Mouse (Mus musculus) hindbrain, postnatal 0 days (tissue): ENCODE results near the gene Znrd1. TPM values are rescaled to one million over a fixed set of nuclear protein-coding genes. Genes with fewer than 3 reads are reported as not detected.

Experiments used
- ATAC-seq: fragments of 200-750 bp; cut with Nextera tagmentation; 2 replicates; pipeline ENCODE4 v1.8.0; 2017; ENCODE audit warnings: mild to moderate bottlenecking, moderate TSS enrichment, moderate library complexity
- DNase-seq: peaks from one replicate; pipeline ENCODE4 v3.0.0-alpha.2; 2015; ENCODE audit warnings: low spot score
- H3K27ac ChIP-seq: fragments of 300-500 bp; sonication (generic); 2 replicates; pipeline ENCODE4 v1.5.1; 2014; ENCODE audit warnings: mild to moderate bottlenecking
- H3K27me3 ChIP-seq: fragments of 300-500 bp; sonication (generic); 2 replicates; pipeline ENCODE4 v1.6.1; 2014; ENCODE audit warnings: low read length, mixed read lengths; ENCODE audit not compliant: insufficient read depth
- H3K36me3 ChIP-seq: fragments of 300-500 bp; sonication (generic); 2 replicates; pipeline ENCODE4 v1.6.1; 2014; ENCODE audit warnings: low read length, mixed read lengths; ENCODE audit not compliant: insufficient read depth
- H3K4me1 ChIP-seq: fragments of 300-500 bp; sonication (generic); 2 replicates; pipeline ENCODE4 v1.6.1; 2014; ENCODE audit warnings: antibody characterized with exemption, low read length, mixed read lengths; ENCODE audit not compliant: insufficient read depth
- H3K4me2 ChIP-seq: fragments of 300-500 bp; sonication (generic); 2 replicates; pipeline ENCODE4 v1.6.1; 2014; ENCODE audit warnings: low read depth, mild to moderate bottlenecking, low read length, moderate library complexity, mixed read lengths
- H3K4me3 ChIP-seq: fragments of 300-500 bp; sonication (generic); 2 replicates; pipeline ENCODE4 v1.5.1; 2014; ENCODE audit warnings: low read length
- H3K9ac ChIP-seq: fragments of 300-500 bp; sonication (generic); replicated peaks from 2 replicates; pipeline ENCODE4 v1.6.1; 2014; ENCODE audit warnings: mild to moderate bottlenecking, low read length, moderate library complexity, mixed read lengths
- H3K9me3 ChIP-seq: fragments of 300-500 bp; sonication (generic); 2 replicates; pipeline ENCODE4 v1.6.1; 2016; ENCODE audit warnings: low read length, mixed read lengths
- CTCF ChIP-seq: IDR thresholded peaks from 2 replicates; pipeline ENCODE4 v1.5.1; 2016; ENCODE audit warnings: antibody characterized with exemption, control low read depth, low read depth
- WGBS: fragments of 180-500 bp; shearing (Covaris S2); extraction: QIAGEN DNeasy Blood & Tissue Kit; methylation state at CpG from one replicate; pipeline ENCODE4 v1.1.7; 2014; 5-methylcytosine and 5-hydroxymethylcytosine counted together
- polyA plus RNA-seq: library from polyadenylated mRNA; unstranded; fragments of >200 nt; fragmentation: Nextera tagmentation; extraction: Ambion mirVana; gene quantifications from 2 replicates; pipeline ENCODE4 v1.2.1, GENCODE M21; 2015
- total RNA-seq: library from RNA; depleted of rRNA; stranded (reverse); fragments of >200 nt; gene quantifications from 2 replicates; pipeline ENCODE4 v1.2.3, GENCODE M21; 2014

The Znrd1 gene
- total and polyA plus RNA-seq, 2 experiments from 2014 or later, result 45.0 to 49.3 TPM

- H3K9ac ChIP-seq, result peak within 1 kb of the TSS; percentile 51
- H3K4me3 ChIP-seq, result peak within 1 kb of the TSS; percentile 39
- H3K4me2 ChIP-seq, result peak within 1 kb of the TSS; percentile 67
- H3K9me3 ChIP-seq, result no peaks in the 10 kb centered on the region
- H3K36me3 ChIP-seq, result no peaks in the 10 kb centered on the region
- peaks cover 6% of the 10 kb centered on the region; the same call in 1 of the 2 replicates for H3K27me3 ChIP-seq
- peaks cover 19% of the 10 kb centered on the region for H3K4me1 ChIP-seq
- H3K27ac ChIP-seq, result no peak within 1 kb of the TSS
- TF ChIP-seq CTCF, result no peak
- 4% methylated on average over 58 of the region's 59 CpGs for WGBS
- DNase-seq (no peak), ATAC-seq (no peak)
Measured at GRCm38 (mm10) chr17:36942791-36943471, 15.4 kb downstream of the Znrd1 start, which contains the start of gene Rnf39. Gene Rnf39, plus strand, starts transcription at chr17:36942918.

GRCm38 (mm10) chr17:36942391-36942790, 16.0 kb downstream of the Znrd1 start:
- peaks cover 17% of the 10 kb centered on the region for H3K4me1 ChIP-seq
- H3K4me3 ChIP-seq, result peak overlapping the region; percentile 39
- ATAC-seq (no peak), DNase-seq (no peak)
- H3K36me3 ChIP-seq, result no peaks in the 10 kb centered on the region
- 45% methylated on average over 10 of the region's 10 CpGs for WGBS
- no peaks in the 10 kb centered on the region for H3K9me3 ChIP-seq
- TF ChIP-seq CTCF, result no peak
- no peak overlapping the region for H3K9ac ChIP-seq
- H3K4me2 ChIP-seq, result peak overlapping the region; percentile 67
- H3K27me3 ChIP-seq, result peaks cover 6% of the 10 kb centered on the region; the same call in 1 of the 2 replicates
- H3K27ac ChIP-seq, result no peak overlapping the region

GRCm38 (mm10) chr17:36938056-36938455, 20.3 kb downstream of the Znrd1 start:
- H3K27me3 ChIP-seq, result peaks cover 6% of the 10 kb centered on the region; the same call in 1 of the 2 replicates
- ATAC-seq, result no peak
- TF ChIP-seq CTCF, result no peak
- H3K27ac ChIP-seq, result no peak overlapping the region
- WGBS, result 90% methylated on average over 2 of the region's 2 CpGs
- no peak for DNase-seq
- no peaks in the 10 kb centered on the region for H3K36me3 ChIP-seq
- no peaks in the 10 kb centered on the region for H3K9me3 ChIP-seq
- no peak overlapping the region for H3K4me2 ChIP-seq
- no peak overlapping the region for H3K4me3 ChIP-seq
- no peak overlapping the region for H3K9ac ChIP-seq
- peaks cover 6% of the 10 kb centered on the region; the same call in 1 of the 2 replicates for H3K4me1 ChIP-seq

DNA sequence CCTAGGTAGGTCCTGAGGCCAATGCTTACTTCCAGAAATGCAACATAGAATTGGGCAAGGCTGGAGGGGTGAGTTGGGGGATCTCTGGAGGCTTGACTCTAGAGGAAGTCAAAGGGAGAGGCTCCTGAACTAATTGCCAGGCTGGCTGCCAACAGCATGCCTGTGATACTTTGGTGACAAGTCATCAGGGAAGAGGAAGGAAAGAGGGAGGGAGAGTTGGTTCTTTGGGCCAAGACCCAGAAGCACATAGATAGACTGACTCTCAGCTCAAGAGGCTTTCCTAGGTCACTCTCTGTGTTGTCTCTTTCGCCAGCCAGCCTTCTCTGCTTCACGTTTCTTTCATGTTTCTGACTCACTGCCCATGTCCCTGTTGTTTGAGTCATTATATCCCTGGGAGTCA, 26.6 kb downstream of the Znrd1 start:
- no peak overlapping the region for H3K27ac ChIP-seq
- no peak for DNase-seq
- WGBS, result 67% methylated on average over 2 of the region's 2 CpGs

DNA sequence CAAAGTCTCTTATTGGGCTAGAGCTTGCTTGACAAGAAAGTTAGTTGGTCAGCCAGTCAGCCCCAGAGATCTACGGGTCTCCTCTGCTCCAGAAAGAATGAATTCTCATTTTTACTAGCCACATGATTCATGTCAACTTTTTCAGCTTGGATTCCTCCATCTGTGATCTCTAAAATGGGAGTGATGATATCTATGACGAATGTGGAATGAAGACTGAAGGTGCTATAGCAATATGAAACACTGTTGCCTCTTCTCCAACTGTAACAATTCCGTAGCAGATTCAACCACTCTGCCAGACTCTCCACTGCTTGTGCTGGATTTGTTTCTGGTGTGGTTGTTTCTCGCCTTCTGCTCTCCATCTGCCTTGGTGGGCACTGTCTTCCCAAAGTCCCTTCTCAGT, 27.2 kb downstream of the Znrd1 start:
- Histone ChIP-seq H3K9ac (no peak overlapping the region), H3K27ac (no peak overlapping the region), H3K4me1 (no peaks in the 10 kb centered on the region), H3K27me3 (no peaks in the 10 kb centered on the region), H3K4me3 (no peak overlapping the region), H3K36me3 (no peaks in the 10 kb centered on the region), H3K9me3 (no peaks in the 10 kb centered on the region), H3K4me2 (no peak overlapping the region)
- no peak for TF ChIP-seq CTCF
- ATAC-seq, result no peak
- DNase-seq, result no peak
- 88% methylated on average over 4 of the region's 4 CpGs for WGBS

More for the DNA sequence above, 26.6 kb downstream of the Znrd1 start:
- Histone ChIP-seq H3K4me3 (no peak overlapping the region), H3K4me1 (no peaks in the 10 kb centered on the region), H3K27me3 (no peaks in the 10 kb centered on the region), H3K9ac (no peak overlapping the region), H3K9me3 (no peaks in the 10 kb centered on the region), H3K36me3 (no peaks in the 10 kb centered on the region), H3K4me2 (no peak overlapping the region)
- no peak for ATAC-seq
- TF ChIP-seq CTCF, result no peak

DNA sequence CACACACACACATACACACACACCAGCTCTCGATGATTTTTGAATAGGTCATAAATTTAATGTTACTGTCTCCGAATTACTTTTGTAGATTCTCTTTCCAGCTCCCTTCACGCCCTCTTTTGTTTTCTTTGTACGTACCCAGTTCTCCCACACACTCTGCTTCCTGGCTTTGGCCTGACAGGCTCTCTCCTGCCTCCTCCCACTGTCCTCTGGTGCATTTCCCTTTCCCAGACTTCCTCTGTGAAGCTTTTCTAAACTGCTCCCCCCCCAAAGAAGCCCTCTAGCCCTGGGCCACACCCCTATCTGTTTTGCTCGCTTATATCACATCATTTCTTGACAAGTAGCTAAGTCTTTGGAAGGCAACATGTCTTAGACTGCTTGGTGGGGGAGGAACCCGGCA, 28.1 kb downstream of the Znrd1 start:
- no peaks in the 10 kb centered on the region for H3K4me1 ChIP-seq
- WGBS, result 75% methylated on average over 6 of the region's 6 CpGs
- no peaks in the 10 kb centered on the region for H3K36me3 ChIP-seq
- no peaks in the 10 kb centered on the region for H3K27me3 ChIP-seq
- H3K4me3 ChIP-seq, result no peak overlapping the region
- H3K9ac ChIP-seq, result no peak overlapping the region
- H3K9me3 ChIP-seq, result no peaks in the 10 kb centered on the region
- DNase-seq (no peak), ATAC-seq (no peak)
- H3K4me2 ChIP-seq, result no peak overlapping the region
- no peak for TF ChIP-seq CTCF
- H3K27ac ChIP-seq, result no peak overlapping the region

DNA sequence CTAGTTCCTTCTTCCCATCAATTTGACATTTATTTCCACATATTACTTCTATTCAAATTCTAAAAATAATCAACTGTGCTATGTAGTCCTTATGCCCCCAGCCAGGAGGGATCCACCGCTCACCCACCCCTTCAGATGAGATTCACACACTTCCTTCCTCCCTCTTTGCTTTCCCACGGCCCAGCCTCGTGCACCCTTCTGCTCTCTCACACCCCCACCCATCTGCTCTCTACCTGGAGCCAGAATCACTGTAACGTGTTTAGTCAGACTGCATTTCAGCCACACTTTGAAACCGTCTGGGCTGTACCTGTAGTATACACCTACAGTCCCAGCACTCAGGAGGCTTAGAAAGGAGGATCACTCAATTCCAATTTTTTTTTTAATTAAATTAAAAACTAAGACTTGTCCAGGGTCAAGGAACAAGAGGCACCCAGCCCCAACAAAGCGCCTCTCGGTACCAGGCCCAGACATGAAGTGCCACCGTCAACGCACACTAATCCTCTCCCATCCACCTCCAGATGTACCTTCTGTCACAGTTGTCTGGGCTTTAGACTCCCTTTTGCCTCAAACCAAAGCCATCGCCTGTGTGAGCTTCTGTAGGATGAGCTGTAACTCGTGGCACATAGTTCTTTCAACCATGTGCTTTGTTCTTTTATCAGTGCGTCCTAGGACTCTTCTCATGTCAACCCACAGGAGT, 29.0 kb downstream of the Znrd1 start:
- no peak for ATAC-seq
- no peak for TF ChIP-seq CTCF
- no peak for DNase-seq
- Histone ChIP-seq H3K4me3 (no peak overlapping the region), H3K27me3 (no peaks in the 10 kb centered on the region), H3K27ac (no peak overlapping the region), H3K4me1 (no peaks in the 10 kb centered on the region), H3K9me3 (no peaks in the 10 kb centered on the region), H3K9ac (no peak overlapping the region), H3K36me3 (no peaks in the 10 kb centered on the region), H3K4me2 (no peak overlapping the region)
- 73% methylated on average over 12 of the region's 12 CpGs for WGBS
